Mouse (Mus musculus): ENCODE data around the gene Zfp865. TPM values are rescaled to one million over a fixed set of nuclear protein-coding genes. Genes with fewer than 3 reads are reported as not detected.

Gene Zfp865
- 18.3 and 18.7 TPM in 2 replicates for polyA plus RNA-seq (2012; rRNA removed)

GRCm38 (mm10) chr7:5020000-5020681 is at the start of gene Zfp865, which contains the start of gene Ccdc106:
Zfp865 (plus strand) TSS chr7:5020376.
Ccdc106 (plus strand) TSS chr7:5020553.
- TF ChIP-seq CTCF (IDR thresholded peaks at IDR 0.05; ENCODE audit: control insufficient read depth, insufficient read depth, insufficient replicate concordance, low read depth, low read length): no peak
- peak; percentile 78 for TF ChIP-seq POLR2A (IDR thresholded peaks at IDR 0.05; ENCODE audit: control insufficient read depth, low read depth, low read length)
- Histone ChIP-seq H3K27me3 (ENCODE audit: control insufficient read depth, insufficient read depth, low read length) (no peaks in the 10 kb centered on the region), H3K36me3 (ENCODE audit: control insufficient read depth, insufficient read depth, low read length) (peaks cover 1% of the 10 kb centered on the region; the same call in 1 of the 2 replicates)

GRCm38 (mm10) chr7:4971068-4971467 is 49.1 kb upstream of the Zfp865 start, which contains the start of gene Sbk3:
Sbk3 (minus strand) TSS chr7:4971168.
- TF ChIP-seq POLR2A (IDR thresholded peaks at IDR 0.05; ENCODE audit: control insufficient read depth, low read depth, low read length) (no peak), CTCF (IDR thresholded peaks at IDR 0.05; ENCODE audit: control insufficient read depth, insufficient read depth, insufficient replicate concordance, low read depth, low read length) (no peak)
- Histone ChIP-seq H3K27ac (ENCODE audit: control insufficient read depth, insufficient read depth, low read depth, low read length) (no peak within 1 kb of the TSS), H3K36me3 (ENCODE audit: control insufficient read depth, insufficient read depth, low read length) (no peaks in the 10 kb centered on the region), H3K4me3 (ENCODE audit: control insufficient read depth, low read depth, low read length) (no peak within 1 kb of the TSS), H3K4me1 (ENCODE audit: control insufficient read depth, insufficient read depth, low read length) (peaks cover 3% of the 10 kb centered on the region; the same call in 1 of the 2 replicates), H3K27me3 (ENCODE audit: control insufficient read depth, insufficient read depth, low read length) (no peaks in the 10 kb centered on the region)

More at GRCm38 (mm10) chr7:5020000-5020681, at the start of gene Zfp865, which contains the start of gene Ccdc106:
- peak within 1 kb of the TSS; percentile 88 for H3K4me3 ChIP-seq (ENCODE audit: control insufficient read depth, low read depth, low read length)
- peaks cover 4% of the 10 kb centered on the region for H3K4me1 ChIP-seq (ENCODE audit: control insufficient read depth, insufficient read depth, low read length)
- peak within 1 kb of the TSS; percentile 85 for H3K27ac ChIP-seq (ENCODE audit: control insufficient read depth, insufficient read depth, low read depth, low read length)

GRCm38 (mm10) chr7:4971710-4972109 is 48.5 kb upstream of the Zfp865 start:
- Histone ChIP-seq H3K4me1 (ENCODE audit: control insufficient read depth, insufficient read depth, low read length) (peaks cover 3% of the 10 kb centered on the region; the same call in 1 of the 2 replicates), H3K4me3 (ENCODE audit: control insufficient read depth, low read depth, low read length) (no peak overlapping the region), H3K27me3 (ENCODE audit: control insufficient read depth, insufficient read depth, low read length) (no peaks in the 10 kb centered on the region), H3K27ac (ENCODE audit: control insufficient read depth, insufficient read depth, low read depth, low read length) (no peak overlapping the region), H3K36me3 (ENCODE audit: control insufficient read depth, insufficient read depth, low read length) (no peaks in the 10 kb centered on the region)
- TF ChIP-seq POLR2A (IDR thresholded peaks at IDR 0.05; ENCODE audit: control insufficient read depth, low read depth, low read length) (no peak), CTCF (IDR thresholded peaks at IDR 0.05; ENCODE audit: control insufficient read depth, insufficient read depth, insufficient replicate concordance, low read depth, low read length) (no peak)

GRCm38 (mm10) chr7:4972321-4973047 is 47.7 kb upstream of the Zfp865 start:
- TF ChIP-seq POLR2A (IDR thresholded peaks at IDR 0.05; ENCODE audit: control insufficient read depth, low read depth, low read length): no peak
- TF ChIP-seq CTCF (IDR thresholded peaks at IDR 0.05; ENCODE audit: control insufficient read depth, insufficient read depth, insufficient replicate concordance, low read depth, low read length): no peak
- Histone ChIP-seq H3K4me1 (ENCODE audit: control insufficient read depth, insufficient read depth, low read length) (peaks cover 3% of the 10 kb centered on the region; the same call in 1 of the 2 replicates), H3K4me3 (ENCODE audit: control insufficient read depth, low read depth, low read length) (no peak overlapping the region), H3K36me3 (ENCODE audit: control insufficient read depth, insufficient read depth, low read length) (no peaks in the 10 kb centered on the region), H3K27me3 (ENCODE audit: control insufficient read depth, insufficient read depth, low read length) (no peaks in the 10 kb centered on the region), H3K27ac (ENCODE audit: control insufficient read depth, insufficient read depth, low read depth, low read length) (no peak overlapping the region)

DNA sequence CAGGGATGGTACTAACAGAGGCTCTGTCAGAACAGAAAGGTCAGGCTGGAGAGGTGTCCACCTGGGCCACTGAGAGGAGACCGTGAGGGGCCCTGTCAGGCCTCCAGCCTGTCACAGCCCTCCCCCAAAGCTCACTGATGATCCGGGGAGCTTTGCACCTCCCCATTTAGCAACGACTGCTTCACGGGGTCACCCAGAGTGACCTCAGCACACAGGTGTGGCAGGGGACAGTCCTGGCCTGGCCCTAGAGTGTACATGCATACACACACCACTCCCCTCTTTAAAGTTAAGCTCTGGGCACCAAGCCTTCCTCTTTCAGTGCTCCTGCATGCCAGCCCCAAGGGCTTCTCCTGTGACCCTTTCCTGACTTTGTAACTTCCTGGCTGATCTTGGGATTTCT is 44.7 kb upstream of the Zfp865 start:
- Histone ChIP-seq H3K4me3 (ENCODE audit: control insufficient read depth, low read depth, low read length) (no peak overlapping the region), H3K4me1 (ENCODE audit: control insufficient read depth, insufficient read depth, low read length) (peaks cover 3% of the 10 kb centered on the region; the same call in 1 of the 2 replicates), H3K27ac (ENCODE audit: control insufficient read depth, insufficient read depth, low read depth, low read length) (no peak overlapping the region), H3K36me3 (ENCODE audit: control insufficient read depth, insufficient read depth, low read length) (no peaks in the 10 kb centered on the region), H3K27me3 (ENCODE audit: control insufficient read depth, insufficient read depth, low read length) (no peaks in the 10 kb centered on the region)
- TF ChIP-seq POLR2A (IDR thresholded peaks at IDR 0.05; ENCODE audit: control insufficient read depth, low read depth, low read length) (no peak), CTCF (IDR thresholded peaks at IDR 0.05; ENCODE audit: control insufficient read depth, insufficient read depth, insufficient replicate concordance, low read depth, low read length) (no peak)

GRCm38 (mm10) chr7:4976832-4977231 is 43.3 kb upstream of the Zfp865 start:
- Histone ChIP-seq H3K27me3 (ENCODE audit: control insufficient read depth, insufficient read depth, low read length) (no peaks in the 10 kb centered on the region), H3K27ac (ENCODE audit: control insufficient read depth, insufficient read depth, low read depth, low read length) (no peak overlapping the region), H3K4me3 (ENCODE audit: control insufficient read depth, low read depth, low read length) (no peak overlapping the region), H3K4me1 (ENCODE audit: control insufficient read depth, insufficient read depth, low read length) (peaks cover 3% of the 10 kb centered on the region; the same call in 1 of the 2 replicates), H3K36me3 (ENCODE audit: control insufficient read depth, insufficient read depth, low read length) (no peaks in the 10 kb centered on the region)
- TF ChIP-seq CTCF (IDR thresholded peaks at IDR 0.05; ENCODE audit: control insufficient read depth, insufficient read depth, insufficient replicate concordance, low read depth, low read length): no peak; the same call in 1 of the 2 replicates
- TF ChIP-seq POLR2A (IDR thresholded peaks at IDR 0.05; ENCODE audit: control insufficient read depth, low read depth, low read length): no peak

DNA sequence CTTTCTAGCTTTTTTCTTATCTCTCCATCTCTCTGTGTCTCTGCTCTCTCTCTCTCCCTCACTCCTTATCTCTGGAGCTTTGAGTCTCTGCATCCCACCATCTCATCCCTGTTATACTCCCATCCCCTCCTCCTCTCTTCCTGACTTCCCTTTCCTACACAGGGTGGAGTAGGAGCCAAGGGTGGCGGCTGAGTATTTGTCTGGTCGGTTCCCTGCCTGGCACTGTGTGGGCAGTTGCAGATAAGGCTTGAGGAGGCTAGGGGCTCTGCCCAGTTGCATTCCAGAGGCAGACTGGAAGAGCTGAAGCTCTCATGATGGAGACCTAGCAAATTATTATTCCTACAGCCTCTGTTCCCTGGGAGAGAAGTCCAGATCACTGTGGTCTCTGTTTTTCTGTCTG is 31.9 kb upstream of the Zfp865 start:
- Histone ChIP-seq H3K27ac (ENCODE audit: control insufficient read depth, insufficient read depth, low read depth, low read length) (no peak overlapping the region), H3K36me3 (ENCODE audit: control insufficient read depth, insufficient read depth, low read length) (no peaks in the 10 kb centered on the region), H3K4me3 (ENCODE audit: control insufficient read depth, low read depth, low read length) (no peak overlapping the region), H3K4me1 (ENCODE audit: control insufficient read depth, insufficient read depth, low read length) (peaks cover under 1% of the 10 kb centered on the region; the same call in 1 of the 2 replicates), H3K27me3 (ENCODE audit: control insufficient read depth, insufficient read depth, low read length) (no peaks in the 10 kb centered on the region)
- no peak for TF ChIP-seq CTCF (IDR thresholded peaks at IDR 0.05; ENCODE audit: control insufficient read depth, insufficient read depth, insufficient replicate concordance, low read depth, low read length)
- TF ChIP-seq POLR2A (IDR thresholded peaks at IDR 0.05; ENCODE audit: control insufficient read depth, low read depth, low read length): no peak
